Mouse (Mus musculus) heart, postnatal 14 days (tissue): ENCODE results near the gene Ptbp1. TPM values are rescaled to one million over a fixed set of nuclear protein-coding genes. Genes with fewer than 3 reads are reported as not detected.

ENCODE experiments used
- DNase-seq, 2 experiments: peaks; one replicate each; pipeline ENCODE4 v3.0.0; 2021 to 2022
- intact Hi-C: fragments of 180-260 bp; cut with DNase I; formaldehyde crosslinking; loops from one replicate; pipeline ENCODE4 v1.15.1; 2025
- microRNA-seq, 2 experiments: library from miRNA; unstranded; fragments of <30 nt; microRNA quantifications; one replicate each; pipeline ENCODE4 v1.2.0; 2021 to 2022
- total RNA-seq, 2 experiments: library from RNA; stranded (reverse); gene quantifications; 2 replicates each; pipeline ENCODE4 v1.2.3; 2021

Ptbp1 gene
- total RNA-seq, 2 experiments from 2014 or later: 82.2 TPM

DNA sequence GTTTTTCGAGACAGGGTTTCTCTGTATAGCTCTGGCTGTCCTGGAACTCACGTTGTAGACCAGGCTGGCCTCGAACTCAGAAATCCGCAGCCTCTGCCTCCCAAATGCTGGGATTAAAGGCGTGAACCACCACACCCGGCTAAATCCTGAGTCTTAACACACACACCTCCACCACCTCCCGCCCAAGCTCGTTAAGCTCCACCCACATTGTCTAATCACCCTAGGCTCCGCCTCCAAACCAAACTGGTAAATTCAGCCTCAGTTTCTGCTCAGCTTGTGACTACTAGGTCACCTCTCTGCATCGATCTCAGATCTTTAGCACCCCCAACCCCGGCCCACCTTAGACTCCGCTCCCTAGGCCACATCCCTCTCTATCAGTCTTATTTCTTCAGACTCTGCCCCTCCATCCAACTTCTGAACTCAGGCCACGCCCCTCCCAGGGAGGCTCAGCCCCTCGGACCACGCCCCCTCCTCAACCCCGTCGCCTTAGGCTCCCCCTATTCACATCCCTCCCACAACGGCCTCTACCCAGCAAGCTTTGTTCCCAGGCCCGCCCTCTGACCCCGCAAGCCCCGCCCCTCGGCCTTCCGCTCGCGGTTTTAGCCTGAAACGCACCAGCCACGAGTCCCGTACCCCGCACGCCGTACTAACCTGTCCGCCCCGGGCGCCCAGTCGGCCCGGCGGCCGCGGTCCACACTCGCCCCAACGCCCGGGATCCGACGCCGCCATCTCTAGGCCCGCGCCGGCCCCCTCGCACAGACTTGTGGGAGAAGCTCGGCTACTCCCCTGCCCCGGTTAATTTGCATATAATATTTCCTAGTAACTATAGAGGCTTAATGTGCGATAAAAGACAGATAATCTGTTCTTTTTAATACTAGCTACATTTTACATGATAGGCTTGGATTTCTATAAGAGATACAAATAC lies 54.2 kb downstream of the Ptbp1 start, which contains the start of gene Med16:
Gene Med16, minus strand, starts transcription at position 757 of the 925 bp plus-strand sequence.
- DNase-seq: peak; percentile 93 to 96
- intact Hi-C loops: no loop called here

DNA sequence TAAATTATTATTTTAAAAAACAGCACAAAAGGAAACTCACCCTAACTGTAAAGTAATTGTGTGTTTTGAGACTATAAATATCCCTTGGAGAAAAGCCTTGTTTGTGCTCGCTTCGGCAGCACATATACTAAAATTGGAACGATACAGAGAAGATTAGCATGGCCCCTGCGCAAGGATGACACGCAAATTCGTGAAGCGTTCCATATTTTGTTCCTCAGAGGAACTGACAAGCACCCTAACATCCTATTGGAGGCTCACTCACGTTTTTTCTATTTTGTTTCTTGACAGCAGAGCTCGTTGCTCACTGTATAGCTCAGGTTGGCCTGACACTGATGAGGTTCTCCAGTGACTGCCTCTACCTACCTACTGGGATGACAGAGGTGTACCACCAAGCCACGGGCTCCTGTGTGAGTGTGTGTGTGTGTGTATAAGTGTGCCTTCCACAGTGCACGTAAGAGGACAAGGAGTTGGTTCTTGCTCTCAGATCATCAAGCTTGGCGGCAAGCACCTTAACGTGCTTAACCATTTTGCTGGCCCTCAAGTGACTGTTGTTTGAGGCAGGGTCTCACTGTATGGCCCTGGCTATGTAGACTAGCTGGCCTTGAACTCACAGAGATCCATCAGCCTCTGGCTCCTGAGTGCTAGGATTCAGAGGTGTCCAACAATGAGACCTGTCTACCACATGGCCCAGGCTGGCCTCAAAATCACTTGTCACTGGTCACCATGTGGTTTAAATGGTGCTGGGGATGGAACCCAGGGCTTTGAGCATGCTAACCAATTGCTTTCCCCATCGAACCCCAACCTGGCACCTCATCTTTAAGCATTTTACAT lies 55.1 kb downstream of the Ptbp1 start:
- peak in 1 of 2 experiments; percentile 26 for DNase-seq
- intact Hi-C loops: no loop called here

DNA sequence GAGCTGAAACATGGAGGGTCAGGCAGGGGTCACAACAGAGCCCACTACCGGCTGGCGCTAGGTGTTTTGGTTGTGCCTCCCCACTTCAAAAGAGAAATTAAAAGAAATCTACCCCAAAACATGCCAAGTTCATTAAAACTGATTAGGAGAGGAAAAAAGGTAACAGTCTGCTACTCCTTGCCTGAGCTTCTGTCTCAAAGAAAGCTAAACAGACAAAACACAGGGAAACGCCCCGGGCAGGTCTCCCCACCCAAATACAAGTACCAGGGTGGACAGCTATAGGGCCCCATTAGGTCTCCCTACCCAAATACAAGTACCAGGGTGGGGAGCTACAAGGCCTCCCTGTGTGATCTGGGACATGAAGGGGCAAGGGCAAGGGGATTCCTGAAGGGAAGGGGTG lies 56.3 kb downstream of the Ptbp1 start, which contains the start of gene Gm26602:
Gene Gm26602, plus strand, starts transcription at position 301 of the 400 bp plus-strand sequence.
- intact Hi-C loops: no loop called here

DNA sequence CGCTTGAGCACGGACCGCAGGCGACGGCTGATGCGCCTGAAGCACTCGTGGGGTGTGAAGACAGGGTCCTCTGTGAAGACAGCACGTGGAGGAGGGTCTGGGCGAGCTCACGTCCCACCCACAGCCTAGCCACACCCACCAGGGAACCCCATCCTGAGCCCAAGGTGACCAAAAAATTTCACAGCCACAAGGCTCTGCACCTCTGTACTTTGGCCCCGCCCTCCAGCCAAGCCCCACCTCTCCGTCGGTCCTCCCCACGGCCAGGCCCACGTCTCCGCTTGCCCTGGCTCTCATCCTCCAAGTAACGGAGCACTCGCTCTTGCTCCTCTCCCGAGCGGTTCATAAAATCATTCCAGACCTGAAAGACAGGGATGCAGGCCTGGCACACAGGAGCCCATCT lies 58.2 kb downstream of the Ptbp1 start:
- intact Hi-C loops: no loop called here
- no peak for DNase-seq

More for the DNA sequence above, 56.3 kb downstream of the Ptbp1 start, which contains the start of gene Gm26602:
- DNase-seq: no peak

Small RNA genes lying within 50 kb of the gene (microRNA-seq; reads per million reads assigned to microRNA genes)
- gene Mir6910: 0 reads per million in 2 experiments

Other genes with a start within 250 kb of the Ptbp1 start
- gene C2cd4c, start 240.4 kb upstream of the Ptbp1 start, total RNA-seq: not detected
- 1 to 10 TPM; 3.5 to 4.0 TPM for gene Shc2, start 216.5 kb upstream of the Ptbp1 start, total RNA-seq
- not detected for gene Odf3l2, start 208.7 kb upstream of the Ptbp1 start, total RNA-seq
- under 1 TPM in 1 of 2 experiments, not detected in 1; 0.37 TPM for gene Madcam1, start 189.9 kb upstream of the Ptbp1 start, total RNA-seq
- gene Tpgs1, start 185.1 kb upstream of the Ptbp1 start, total RNA-seq: 10 to 100 TPM; 21.7 to 23.0 TPM
- gene Cdc34, start 172.2 kb upstream of the Ptbp1 start, total RNA-seq: 100 to 1,000 TPM; 158 to 159 TPM
- gene Gzmm, start 165.4 kb upstream of the Ptbp1 start, total RNA-seq: 1 to 10 TPM; 4.5 to 5.4 TPM
- gene Bsg, start 149.9 kb upstream of the Ptbp1 start, total RNA-seq: 1,000 to 10,000 TPM; 1,285 to 1,330 TPM
- gene Hcn2, start 137.8 kb upstream of the Ptbp1 start, total RNA-seq: 10 to 100 TPM; 35.7 to 38.7 TPM
- gene Polrmt, start 107.8 kb upstream of the Ptbp1 start, total RNA-seq: 10 to 100 TPM; 45.3 to 46.8 TPM
- not detected for gene Fgf22, start 99.4 kb upstream of the Ptbp1 start, total RNA-seq
- 10 to 100 TPM; 25.9 to 26.7 TPM for gene Rnf126, start 87.5 kb upstream of the Ptbp1 start, total RNA-seq
- 1 to 10 TPM; 2.8 to 3.4 TPM for gene Fstl3, start 77.2 kb upstream of the Ptbp1 start, total RNA-seq
- gene Prss57, start 63.5 kb upstream of the Ptbp1 start, total RNA-seq: under 1 TPM in 1 of 2 experiments, not detected in 1; 0.51 TPM
- gene Palm, start 60.9 kb upstream of the Ptbp1 start, total RNA-seq: 10 to 100 TPM; 71.8 to 86.5 TPM
- gene Misp, start 33.4 kb upstream of the Ptbp1 start, total RNA-seq: under 1 TPM; 0.26 to 0.54 TPM
- gene Prtn3, start 20.0 kb downstream of the Ptbp1 start, total RNA-seq: under 1 TPM in 1 of 2 experiments, not detected in 1; 0.29 TPM
- under 1 TPM; 0.20 to 0.29 TPM for gene Plppr3, start 20.2 kb downstream of the Ptbp1 start, total RNA-seq
- gene Elane, start 31.8 kb downstream of the Ptbp1 start, total RNA-seq: not detected
- gene Cfd, start 36.4 kb downstream of the Ptbp1 start, total RNA-seq: 10 to 100 TPM; 14.2 to 77.3 TPM
- 10 to 100 TPM; 48.3 to 51.5 TPM for gene Med16, start 54.5 kb downstream of the Ptbp1 start, total RNA-seq
- gene Gm26602, start 56.4 kb downstream of the Ptbp1 start, total RNA-seq: not detected
- gene Kiss1r, start 62.5 kb downstream of the Ptbp1 start, total RNA-seq: under 1 TPM; 0.41 to 0.43 TPM
- gene R3hdm4, start 66.8 kb downstream of the Ptbp1 start, total RNA-seq: 10 to 100 TPM; 81.8 to 93.4 TPM
- 1 to 10 TPM; 2.2 to 2.6 TPM for gene Arid3a, start 72.6 kb downstream of the Ptbp1 start, total RNA-seq
- gene Wdr18, start 105.7 kb downstream of the Ptbp1 start, total RNA-seq: 10 to 100 TPM; 21.7 to 24.0 TPM
- under 1 TPM; 0.10 to 0.19 TPM for gene Grin3b, start 116.3 kb downstream of the Ptbp1 start, total RNA-seq
- 100 to 1,000 TPM; 124 to 125 TPM for gene Tmem259, start 129.9 kb downstream of the Ptbp1 start, total RNA-seq
- 10 to 100 TPM; 36.2 to 45.9 TPM for gene Cnn2, start 134.2 kb downstream of the Ptbp1 start, total RNA-seq
- 1 to 10 TPM; 7.0 to 8.5 TPM for gene Abca7, start 142.1 kb downstream of the Ptbp1 start, total RNA-seq
- 10 to 100 TPM in 1 of 2 experiments, 1 to 10 TPM in 1; 4.9 to 11.3 TPM for gene Arhgap45, start 162.2 kb downstream of the Ptbp1 start, total RNA-seq
- 10 to 100 TPM; 68.6 to 73.5 TPM for gene Polr2e, start 185.4 kb downstream of the Ptbp1 start, total RNA-seq
- gene Gpx4, start 192.7 kb downstream of the Ptbp1 start, total RNA-seq: 100 to 1,000 TPM; 636 to 681 TPM